Mouse (Mus musculus): ENCODE measurements at regions not wholly inside any gene's neighbourhood (a gene's known extent, or its start where the extent isn't known, plus 50 kb on each side); places are given as distances from the start of the nearest gene placed in this dataset.

DNA sequence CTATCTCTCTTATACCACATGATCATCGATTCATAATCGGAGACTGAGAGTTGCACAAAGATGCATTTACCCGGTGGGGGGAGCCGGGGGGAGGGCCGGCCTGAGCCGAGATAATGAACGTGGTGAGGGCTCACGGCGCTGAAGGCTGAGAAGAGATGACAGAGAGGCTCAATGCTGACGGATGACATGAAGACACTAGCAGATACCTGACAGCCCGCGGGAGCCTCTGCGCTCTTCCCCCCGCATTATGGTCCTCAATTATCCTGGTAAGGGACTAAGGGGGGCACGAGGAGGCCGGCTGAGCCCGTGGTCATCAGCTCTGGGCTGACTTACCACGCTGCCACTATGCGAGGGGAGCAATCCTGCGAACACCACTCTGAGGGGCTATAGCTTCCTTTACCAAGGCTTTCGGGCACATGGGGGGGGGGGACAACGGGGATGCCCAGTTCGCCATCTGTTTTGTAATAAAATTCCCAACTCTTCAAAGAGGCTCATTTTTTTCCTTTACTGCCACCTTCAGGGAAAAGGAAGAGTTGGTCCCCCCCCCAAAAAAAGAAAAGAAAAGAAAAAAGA is 430.3 kb downstream of the Zfp536 start:
- no peak for DNase-seq

DNA sequence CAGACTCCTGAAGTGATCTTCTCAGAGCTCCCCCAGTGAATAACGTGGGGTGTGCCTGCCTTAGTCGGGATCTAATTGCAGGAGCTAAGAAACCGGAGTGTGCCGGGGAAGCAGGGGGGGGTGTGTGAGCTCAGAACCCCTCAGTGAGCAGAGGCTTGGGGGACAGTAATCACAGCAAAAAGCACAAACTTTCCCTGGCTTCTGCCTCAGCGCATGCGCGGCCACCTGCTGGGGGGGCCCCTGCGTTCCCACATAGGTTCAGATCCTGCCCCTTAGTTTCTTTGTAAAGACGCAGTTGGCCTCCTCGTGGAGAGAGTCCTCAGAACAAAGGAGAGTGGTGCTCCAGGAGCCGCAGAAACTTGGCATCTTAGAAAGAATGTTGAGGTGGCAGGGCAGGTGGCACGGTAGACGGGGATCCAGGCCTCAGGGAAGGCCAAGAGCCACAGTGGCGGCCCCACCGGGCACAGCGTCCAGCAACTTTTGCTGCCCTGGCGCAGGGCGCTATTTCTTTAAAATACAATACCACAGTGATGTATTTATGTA is 429.7 kb downstream of the Zfp536 start:
- no peak for DNase-seq

DNA sequence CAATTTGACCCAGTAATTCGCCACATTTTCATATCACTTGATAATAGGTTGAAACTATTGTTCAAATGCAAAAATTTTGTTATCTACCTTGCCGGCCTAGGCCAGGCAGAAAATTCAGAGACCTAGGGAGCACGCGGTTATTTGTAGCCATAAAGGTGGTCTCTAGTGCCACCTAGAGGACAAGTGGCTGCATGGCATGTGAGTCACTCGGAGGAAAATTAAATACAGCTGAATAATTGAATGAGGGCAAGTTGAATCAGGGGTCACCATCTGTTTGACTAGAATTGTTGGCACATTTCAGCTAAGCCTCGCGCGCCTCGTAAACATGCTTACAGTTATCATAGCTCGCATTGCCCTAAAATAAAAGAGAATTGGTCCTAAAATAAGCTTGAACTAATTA is 427.4 kb downstream of the Zfp536 start:
- peak; percentile 24 for DNase-seq

DNA sequence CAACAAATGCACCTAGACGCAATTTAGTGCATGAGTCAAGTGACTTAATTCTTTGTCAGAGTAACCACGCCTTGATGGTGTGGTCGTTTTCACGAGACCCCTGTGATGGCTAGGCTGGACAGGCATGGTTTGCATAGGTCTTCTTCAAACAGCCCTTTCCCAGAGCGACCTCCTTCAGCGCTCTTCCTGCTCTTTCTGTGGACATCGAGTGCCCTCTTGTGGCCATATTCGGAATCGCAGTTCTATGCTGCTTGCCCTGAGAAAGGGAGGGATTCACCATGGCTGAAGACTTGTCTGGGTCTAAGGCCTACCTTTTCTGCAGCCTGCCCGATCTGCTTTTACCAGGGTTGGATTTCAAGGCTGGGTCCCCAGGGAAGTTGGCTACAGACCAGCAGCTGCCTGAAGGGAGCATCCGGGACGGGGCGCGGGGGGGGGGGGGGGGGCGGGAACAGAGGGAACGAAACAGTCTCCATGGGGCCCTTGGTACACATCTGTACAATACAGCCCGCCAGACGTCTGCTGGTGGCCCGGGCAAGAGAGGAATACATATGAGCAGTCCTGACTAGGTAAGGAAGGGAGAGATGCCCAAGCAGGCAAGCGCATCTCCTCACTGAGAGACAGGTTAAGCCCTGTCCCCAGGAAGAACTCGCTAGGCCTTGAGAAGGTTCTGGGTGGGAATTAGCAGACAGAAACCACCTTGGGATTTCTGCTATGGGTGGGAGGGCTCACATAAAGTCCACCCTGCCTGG is 415.6 kb downstream of the Zfp536 start:
- DNase-seq, result peak; percentile 64

DNA sequence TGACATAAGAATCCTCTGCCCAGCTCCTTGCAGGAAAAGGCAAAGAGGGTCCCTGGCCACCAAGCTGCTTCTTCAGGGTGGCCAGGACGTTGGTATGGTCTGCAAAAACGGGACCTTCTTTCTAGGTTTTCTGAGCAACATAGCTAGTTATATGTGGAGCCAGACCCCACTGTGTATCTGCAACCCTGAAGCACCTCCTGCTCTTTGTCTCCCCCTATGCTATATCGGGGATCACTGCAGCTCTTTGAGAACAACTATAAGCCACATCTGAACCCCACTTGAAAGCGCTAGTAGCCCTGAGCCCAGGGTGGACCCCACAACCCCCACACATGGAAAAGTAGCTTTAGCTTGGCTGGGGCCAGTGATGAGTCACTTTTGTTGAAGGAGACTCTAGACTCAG is 414.9 kb downstream of the Zfp536 start:
- no peak for DNase-seq

DNA sequence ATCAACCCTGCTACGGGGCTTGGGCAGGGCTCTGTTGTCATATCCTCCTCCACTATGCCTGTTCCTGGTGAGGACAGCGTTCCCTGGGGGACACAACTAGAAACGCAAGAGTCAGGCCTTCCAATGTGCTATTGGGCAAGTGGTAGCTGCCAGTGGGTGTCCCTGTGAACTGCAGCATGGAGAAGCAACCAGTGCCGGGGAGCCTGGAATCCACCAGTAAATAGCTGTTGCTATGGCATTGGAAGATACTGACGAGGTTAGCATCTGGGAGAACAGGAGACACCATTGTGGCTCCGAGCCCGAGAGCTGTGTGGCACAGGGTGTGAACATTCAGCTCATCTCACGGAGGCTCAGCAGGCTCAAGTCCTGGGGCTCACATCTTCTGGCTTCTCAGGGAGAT is 414.0 kb downstream of the Zfp536 start:
- no peak for DNase-seq

DNA sequence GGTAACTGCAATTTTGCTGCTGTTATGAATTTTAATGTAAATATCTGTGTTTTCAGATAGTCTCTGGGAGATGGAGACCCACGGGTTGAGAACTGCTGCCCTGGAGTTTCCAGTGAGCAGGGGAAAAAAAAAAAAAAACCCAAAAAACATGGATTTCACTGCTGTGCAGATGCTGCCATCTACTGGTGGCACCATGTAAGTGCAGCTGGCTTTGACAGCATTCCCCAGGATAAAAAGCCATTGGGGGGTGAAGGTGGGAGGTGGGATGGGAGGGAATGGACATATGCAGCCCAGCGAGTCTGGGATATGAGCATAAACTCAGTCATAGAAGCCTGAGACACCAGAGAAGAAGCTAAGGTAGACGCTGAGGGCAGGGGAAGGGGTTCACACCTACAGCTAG is 413.3 kb downstream of the Zfp536 start:
- DNase-seq, result no peak

DNA sequence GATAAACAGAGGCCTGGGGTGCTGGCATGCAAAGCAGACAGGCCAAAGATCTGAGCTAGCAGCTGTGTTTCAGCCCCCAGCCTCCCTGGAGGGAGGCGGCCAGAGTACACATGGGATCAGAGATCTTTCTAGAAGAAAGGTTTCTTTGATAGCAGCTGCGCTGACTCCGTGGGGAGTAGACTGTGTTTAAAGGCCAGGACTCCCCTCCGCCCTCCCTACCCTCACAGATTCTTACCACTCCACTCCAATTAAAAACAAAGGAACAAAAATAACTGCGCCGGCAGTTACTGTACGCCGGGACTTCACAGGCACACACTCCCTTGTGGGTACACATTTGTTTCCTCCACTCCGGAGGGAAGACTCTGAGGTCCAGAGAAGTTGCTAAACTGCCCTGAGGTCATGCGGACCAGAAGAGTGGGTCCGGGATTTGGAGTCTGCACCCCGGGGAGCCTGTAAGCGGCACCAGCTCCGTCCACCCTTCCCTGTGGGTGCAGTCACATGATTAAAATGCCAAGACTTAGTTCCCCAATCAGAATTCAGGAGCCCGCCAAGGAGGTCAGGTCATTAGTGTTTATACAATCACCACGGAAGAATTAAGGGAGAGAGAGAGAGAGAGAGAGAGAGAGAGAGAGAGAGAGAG is 411.5 kb downstream of the Zfp536 start:
- peak; percentile 31 for DNase-seq

DNA sequence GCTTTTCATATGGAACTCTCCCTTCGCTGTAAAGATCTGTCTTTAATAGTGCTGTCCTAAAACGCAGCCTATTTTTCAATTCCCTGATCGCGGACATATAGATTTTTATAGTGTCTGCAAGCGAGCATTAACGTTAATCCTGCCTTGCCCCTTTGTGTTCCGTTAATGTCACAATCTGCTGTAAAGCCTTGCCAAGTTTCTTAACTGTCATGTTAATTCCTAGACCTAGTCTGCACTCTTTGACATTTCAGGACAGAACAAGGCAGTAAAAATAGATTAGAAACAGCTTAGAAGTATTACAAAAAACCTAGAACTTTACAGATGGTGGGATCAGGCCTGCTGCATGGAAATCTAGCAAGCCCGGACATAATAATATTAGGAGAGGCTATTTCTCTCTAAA is 410.6 kb downstream of the Zfp536 start:
- DNase-seq, result no peak

DNA sequence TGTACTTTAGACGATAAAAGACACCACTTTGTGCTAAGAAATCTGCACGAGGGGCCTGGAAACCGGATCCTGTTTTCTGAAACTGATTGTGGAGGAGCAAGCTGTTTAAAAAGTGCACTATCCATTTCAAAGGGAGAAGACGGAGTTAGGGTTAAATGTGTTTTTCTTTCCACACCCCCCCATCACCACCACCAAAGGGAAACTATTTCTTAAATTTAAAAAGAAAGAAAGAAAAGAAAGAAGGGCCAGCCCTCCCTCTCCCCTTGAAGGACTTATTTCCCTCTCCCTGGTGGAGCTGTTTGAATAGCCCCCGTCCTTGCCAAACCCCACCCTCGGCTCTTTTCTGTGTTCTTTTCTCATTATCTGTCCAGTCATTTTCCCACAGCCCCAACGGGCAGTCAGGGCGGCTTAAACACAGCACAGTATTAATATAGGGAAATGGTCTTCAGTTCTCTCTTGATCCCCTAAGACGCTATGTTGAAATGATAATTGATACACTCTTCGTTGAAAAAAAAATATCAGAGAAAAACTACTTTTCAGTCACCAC is 409.7 kb downstream of the Zfp536 start:
- no peak for DNase-seq

DNA sequence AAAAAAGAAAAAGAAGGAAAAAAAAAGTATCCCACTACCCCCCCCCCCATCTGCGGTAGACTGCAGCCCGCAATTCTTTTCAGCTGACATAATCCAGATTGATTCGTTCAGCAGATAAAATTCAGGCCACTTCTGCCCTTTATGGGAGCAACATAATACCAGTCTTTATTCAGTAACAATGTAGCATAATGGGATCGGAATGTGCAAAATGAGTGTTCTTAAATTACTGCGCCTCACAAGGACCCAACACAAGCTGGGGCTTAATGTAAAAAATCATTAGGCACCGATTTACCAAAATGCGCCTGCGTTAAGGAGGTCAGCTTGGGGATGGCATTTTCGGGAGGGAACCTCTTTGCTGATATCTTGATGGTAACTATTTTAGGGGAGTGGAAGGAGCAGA is 409.2 kb downstream of the Zfp536 start:
- DNase-seq, result no peak

DNA sequence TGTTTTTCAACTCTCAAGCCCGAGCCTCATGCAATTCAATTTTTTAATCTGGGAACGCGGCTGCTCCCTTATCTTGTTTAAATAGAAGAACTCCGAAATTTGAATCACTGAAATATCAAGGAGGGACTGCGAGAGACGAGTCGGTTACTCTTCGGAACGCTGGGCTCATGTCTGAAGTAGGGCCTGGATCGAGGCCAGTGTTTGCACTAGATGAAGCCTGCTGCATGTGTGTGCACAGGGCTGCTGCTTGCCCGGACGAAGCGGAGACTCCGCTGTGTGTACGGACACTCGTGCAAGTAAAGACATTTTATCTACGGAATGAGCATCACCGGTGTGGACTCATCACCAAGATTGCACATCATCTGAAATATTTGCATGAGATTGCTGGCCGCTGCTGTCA is 407.4 kb downstream of the Zfp536 start:
- no peak for DNase-seq

DNA sequence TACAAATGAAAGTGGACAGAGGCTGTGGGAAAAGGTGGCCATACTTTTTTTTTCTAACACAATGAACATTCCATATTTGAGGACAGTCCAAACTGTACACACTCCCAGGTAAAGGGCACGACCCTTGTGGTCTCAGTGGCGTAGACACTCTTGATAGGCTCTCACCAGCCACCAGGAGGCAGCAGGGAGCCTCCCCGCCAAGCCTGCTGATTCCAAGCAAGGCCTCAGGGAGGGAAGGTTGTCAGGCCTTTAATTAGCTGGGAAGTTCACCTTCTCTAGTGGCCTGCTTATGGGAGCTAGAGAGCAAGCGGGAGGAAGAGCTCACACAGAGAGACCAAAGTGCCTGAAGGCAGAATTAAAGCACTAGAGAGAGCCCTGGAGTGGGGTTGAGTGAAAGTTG is 403.7 kb downstream of the Zfp536 start:
- DNase-seq, result no peak

DNA sequence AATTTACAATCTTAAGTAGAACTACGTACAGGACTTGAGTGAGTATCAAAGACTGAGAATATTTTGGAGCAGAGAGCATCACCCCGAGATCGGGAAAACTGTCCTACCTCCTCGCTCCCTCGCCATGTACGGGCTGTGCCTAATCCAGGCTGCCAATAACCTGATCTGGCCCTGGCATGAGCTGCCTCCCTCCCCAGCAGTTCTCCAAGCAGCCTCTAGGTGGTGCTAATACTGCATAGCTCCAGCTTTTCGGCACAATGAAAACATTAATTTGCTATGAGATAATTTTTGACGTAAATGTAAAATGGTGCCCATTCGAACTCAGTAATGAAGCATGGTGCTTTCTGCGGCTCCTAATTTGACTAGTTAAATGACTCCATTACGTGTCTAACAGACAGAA is 399.6 kb downstream of the Zfp536 start:
- DNase-seq, result peak; percentile 57

DNA sequence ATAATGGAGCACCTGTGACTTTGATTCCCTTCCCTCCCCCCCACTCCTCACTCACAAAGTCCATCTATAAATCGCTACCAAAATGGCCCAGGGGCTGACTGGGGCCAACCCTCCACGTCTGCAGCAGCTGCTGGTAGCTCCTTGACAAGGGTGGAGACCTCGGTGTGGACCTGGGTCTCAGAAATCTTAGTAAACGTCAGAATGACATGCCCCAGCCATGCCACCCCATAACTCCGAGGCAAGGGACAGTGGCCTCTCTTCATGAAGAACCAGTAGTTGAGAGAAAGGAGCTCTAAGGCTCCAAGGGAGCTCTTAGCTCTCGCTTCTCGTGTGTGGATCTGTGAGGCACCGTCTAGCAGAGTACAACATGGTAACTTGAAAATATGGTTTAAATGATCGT is 398.4 kb downstream of the Zfp536 start:
- no peak for DNase-seq

DNA sequence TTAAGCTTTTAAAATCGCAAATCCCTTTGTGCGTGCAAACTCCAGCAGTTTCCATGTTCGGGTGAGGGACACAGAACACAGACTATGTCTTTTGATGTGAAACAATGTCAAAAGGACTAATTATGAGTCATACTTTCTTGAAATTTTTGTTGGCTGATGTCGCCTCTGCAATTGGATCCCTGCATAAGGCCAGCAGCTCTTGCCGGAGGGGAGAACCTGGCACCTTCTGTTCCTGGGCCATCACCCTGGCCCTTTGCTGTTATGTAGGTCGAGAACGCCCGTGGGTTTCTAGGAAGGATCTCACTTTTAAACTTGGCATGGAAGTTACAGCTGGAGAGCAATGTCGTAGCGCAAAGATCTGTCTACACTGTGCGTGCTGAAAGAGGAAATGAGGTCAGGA is 397.9 kb downstream of the Zfp536 start:
- no peak for DNase-seq

DNA sequence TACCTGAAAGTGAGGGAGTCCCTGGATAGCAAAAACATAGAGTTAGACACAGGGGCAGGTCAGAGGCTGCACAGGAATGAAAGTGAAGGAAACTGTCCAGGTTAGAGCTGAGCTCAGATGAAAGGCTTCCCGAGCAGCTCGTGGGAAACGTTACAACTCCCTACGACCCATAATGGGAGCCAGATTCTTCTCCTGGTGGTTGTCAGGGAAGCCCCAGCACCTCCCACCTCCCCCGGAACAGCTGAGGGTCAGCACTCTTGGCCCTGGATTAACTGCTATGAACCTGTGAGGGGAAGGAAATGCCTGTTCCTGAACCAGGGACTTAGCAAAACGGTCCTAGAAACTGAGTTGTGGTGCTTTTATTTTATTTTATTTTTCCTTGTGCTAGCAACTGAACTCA is 397.2 kb downstream of the Zfp536 start:
- no peak for DNase-seq

DNA sequence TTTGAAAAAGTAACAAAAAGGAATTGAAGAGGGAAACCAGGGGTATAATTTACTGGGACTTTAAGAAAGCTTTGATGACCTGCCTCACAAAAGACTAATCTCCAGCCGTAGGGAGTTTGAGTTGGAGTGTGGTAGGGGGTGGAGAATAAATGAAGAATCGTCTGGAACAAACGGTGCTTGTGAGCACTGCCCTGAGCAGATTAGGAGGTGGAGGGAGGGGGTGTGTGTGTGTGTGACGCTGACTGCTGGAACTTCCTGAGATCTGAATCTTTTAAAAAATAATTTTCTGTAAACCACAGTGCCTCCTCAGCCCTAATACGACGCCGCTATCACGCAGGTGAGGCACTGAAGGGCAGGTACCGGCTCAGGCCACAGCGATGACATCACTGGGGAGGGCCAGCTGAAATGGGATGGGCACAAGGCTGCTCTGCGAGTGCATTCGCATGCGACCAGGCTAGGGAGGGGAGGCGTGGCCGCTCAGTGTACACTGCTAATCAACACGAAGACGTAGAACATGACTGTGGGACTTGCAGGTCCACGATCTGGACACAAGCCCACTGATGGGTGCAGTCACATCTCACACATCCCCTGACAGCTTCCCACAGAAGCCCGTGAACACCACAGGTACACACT is 395.4 kb downstream of the Zfp536 start:
- no peak for DNase-seq

DNA sequence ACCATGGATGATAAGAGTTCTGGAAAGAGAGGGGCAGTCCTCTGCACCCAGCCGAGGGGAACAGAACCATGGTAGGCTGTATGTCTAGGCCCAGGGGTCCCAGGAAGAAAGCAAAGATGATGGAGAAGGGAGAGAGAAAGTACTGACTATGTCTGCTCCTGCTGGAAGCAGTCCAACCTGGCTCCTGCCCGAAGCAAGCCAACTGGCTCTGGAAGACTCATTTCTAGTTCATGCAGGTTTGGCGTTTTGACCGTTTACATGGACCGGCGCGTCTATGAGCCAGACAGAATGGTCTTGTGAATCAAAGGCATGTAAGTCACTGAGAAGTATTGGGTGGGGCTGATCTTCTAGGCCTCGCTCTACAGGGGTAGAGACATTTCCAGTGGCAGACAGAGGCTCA is 385.6 kb downstream of the Zfp536 start:
- DNase-seq, result no peak

DNA sequence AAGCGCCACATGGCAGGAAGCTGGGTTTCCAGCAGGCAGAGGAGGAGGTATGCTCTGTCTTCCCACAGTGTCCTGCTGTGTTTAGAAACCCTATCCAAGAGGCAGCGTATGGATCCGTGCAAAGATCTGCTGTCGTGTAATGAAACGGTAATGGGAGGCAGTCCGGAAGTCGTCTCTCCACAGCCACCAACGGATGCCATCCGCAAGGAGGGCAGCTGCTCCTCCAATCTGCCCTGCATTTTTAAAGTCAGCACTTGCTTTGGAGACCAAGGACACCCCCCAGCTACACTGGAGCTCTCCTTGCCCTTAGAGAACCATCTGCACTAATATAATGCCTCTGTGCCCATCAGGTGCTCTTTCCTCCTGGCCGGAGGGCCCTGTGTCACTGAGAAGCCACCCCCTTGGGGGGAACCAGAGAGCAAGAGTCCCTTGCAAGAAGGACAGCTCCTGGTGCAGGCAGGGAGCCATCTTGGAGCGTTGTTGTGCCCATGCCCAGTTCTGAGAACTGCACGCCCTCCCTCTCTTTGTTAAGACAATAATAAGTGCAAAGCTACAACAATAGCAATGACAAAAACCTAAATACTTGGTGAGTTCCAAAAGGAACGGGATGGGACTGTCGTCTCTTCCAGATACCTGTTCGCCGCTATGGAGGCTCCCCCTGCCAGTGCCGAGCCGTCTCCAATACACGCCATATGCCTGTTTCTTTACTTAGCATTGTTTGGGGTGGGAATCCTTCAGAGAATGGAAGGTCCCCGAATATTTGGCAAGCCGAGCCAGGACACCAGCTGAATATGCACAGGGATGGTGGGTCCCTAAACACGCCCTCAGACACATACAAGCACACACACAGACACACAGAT is 384.4 kb downstream of the Zfp536 start:
- no peak for DNase-seq

DNA sequence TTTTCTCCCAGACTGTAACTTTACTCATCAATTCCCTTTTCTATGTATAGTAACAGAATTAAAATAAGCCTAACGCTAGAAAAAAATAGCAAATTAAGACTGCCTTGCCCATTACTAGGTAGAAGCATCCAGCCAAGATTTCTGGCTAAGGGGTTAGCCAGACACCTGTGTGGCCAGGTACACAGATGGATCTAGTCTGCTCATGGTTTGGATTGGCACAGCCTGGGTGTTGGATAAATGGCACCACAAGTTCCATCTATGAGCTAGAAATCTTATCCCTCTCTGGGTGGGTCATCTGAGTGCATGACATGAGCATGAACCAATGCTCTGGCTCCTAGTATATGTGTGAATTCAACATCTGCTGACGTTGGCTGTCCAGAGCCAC is 383.7 kb downstream of the Zfp536 start:
- no peak for DNase-seq

DNA sequence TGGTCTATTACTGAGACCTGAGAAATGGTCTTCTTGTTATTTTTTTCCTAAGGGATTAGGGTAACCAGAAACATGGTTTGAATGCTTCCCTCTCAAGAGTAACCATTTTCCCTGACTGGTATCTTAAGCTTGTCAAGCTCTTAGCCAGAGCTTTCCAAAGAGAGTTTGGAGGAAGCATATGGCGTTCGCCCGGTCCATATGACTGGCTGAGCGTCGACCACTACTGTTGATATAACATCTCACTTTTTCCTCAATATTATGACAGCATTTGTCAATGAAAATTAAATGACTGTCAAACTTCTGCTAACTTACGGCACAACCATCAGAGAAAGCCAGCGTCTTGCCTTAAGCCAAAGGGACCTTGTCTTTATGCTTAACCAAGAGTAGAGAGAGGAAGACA is 383.2 kb downstream of the Zfp536 start:
- no peak for DNase-seq

All from adrenal gland, adult 8-10 months (tissue).